Mouse (Mus musculus) CD4-positive, CD25-positive, alpha-beta regulatory T cell, adult 2 months (primary cell): ENCODE measurements at regions not wholly inside any gene's neighbourhood (a gene's known extent, or its start where the extent isn't known, plus 50 kb on each side); places are given as distances from the start of the nearest gene placed in this dataset.

Experiments
- DNase-seq: peaks from one replicate; pipeline ENCODE4 v3.0.0-alpha.2; 2012; ENCODE audit warnings: low read depth, low spot score

- no peak for DNase-seq
Measured at GRCm38 (mm10) chr1:64200387-64201023, 78.4 kb upstream of the Klf7 start.

GRCm38 (mm10) chr1:64198781-64199180, 76.7 kb upstream of the Klf7 start:
- no peak for DNase-seq

GRCm38 (mm10) chr1:64198322-64198721, 76.2 kb upstream of the Klf7 start:
- DNase-seq, result no peak

- DNase-seq, result no peak
Measured at GRCm38 (mm10) chr1:64195970-64196491, 73.9 kb upstream of the Klf7 start.

GRCm38 (mm10) chr1:64195294-64195693, 73.2 kb upstream of the Klf7 start:
- DNase-seq, result no peak

GRCm38 (mm10) chr1:64193150-64193838, 71.2 kb upstream of the Klf7 start:
- DNase-seq, result peak; percentile 49

GRCm38 (mm10) chr1:64192736-64193135, 70.7 kb upstream of the Klf7 start:
- no peak for DNase-seq

- DNase-seq, result no peak
Measured at GRCm38 (mm10) chr1:64191242-64192220, 69.4 kb upstream of the Klf7 start.

- no peak for DNase-seq
Measured at GRCm38 (mm10) chr1:64190705-64191104, 68.6 kb upstream of the Klf7 start.

- DNase-seq, result no peak
Measured at GRCm38 (mm10) chr1:64190097-64190496, 68.0 kb upstream of the Klf7 start.

GRCm38 (mm10) chr1:64189471-64189870, 67.4 kb upstream of the Klf7 start:
- no peak for DNase-seq

- DNase-seq, result no peak
Measured at GRCm38 (mm10) chr1:64187796-64188513, 65.9 kb upstream of the Klf7 start.

GRCm38 (mm10) chr1:64173708-64174107, 51.6 kb upstream of the Klf7 start:
- DNase-seq, result no peak

- DNase-seq, result no peak
Measured at GRCm38 (mm10) chr1:64172122-64172521, 50.0 kb upstream of the Klf7 start.
